Mouse (Mus musculus) cerebellum, adult 9-11 months (tissue): ENCODE measurements around the gene Usp48.
"Not testable (repeated sequence)": the region's sequence is repeated elsewhere in the genome, so short reads cannot be mapped to it uniquely, and the experiment has no call there.

ENCODE experiments used
- DNase-seq: peaks from one replicate; pipeline ENCODE4 v3.0.0; 2022

The Usp48 gene

DNA sequence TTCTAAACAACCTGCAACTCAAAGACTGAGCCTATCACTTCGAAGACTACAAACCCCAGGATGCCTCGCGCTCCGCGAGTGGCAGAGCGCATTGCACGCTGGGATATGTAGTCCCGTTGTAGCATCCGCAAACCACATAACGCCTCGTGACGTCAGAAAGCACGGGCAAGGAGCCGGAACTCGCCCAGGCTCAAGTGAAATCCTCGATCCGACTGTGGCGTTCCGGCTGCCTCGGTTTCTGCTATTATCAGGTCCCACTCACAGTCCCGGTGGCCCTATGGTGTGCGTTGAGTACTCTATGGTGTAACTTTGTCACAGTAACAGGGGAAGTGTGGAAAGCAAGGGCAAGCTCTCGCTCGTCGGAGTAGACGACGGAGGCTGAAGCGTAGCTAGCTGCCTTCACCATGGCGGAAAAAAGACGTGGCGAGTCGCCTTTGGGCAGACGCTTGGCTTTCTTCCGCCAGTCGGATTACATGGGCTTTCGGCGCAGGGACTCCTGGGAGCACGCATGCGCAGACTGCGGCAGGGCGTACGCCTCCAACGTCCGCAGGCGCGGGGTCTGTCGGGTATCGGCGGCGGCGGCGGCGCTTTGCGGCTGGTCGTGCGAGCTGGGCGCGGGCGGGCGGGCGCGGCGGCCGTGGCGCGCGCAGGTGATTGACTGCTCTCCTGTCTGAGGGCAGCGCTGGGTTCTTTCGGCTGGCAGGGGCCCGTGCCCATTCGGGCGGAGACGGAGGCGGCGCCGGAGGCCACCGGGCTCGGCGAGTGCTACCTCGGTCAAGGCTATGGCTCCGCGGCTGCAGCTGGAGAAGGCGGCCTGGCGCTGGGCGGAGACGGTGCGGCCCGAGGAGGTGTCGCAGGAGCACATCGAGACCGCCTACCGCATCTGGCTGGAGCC lies at the start of gene Usp48:
Usp48 (plus strand) TSS at position 155 of the 895 bp plus-strand sequence.
- peak; percentile 99 for DNase-seq

DNA sequence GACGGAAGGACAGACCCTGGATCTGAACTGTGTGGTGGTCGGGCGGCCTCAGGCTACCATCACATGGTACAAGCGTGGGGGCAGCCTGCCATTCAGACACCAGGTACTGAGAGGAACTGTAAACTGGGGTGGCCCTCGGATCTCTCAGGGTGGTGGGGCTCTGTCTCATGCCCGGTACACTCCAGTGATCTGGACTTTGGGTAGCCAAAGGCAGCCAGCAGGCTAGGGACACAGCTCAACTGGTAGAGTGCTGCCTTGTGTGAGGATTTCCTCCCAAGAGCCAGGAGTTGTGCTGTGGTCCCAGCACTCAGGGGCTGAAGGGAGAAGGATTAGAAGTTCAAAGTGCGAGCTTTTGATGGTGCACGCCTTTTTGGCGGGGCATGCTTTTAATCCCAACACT lies 48.0 kb upstream of the Usp48 start:
- no peak for DNase-seq

DNA sequence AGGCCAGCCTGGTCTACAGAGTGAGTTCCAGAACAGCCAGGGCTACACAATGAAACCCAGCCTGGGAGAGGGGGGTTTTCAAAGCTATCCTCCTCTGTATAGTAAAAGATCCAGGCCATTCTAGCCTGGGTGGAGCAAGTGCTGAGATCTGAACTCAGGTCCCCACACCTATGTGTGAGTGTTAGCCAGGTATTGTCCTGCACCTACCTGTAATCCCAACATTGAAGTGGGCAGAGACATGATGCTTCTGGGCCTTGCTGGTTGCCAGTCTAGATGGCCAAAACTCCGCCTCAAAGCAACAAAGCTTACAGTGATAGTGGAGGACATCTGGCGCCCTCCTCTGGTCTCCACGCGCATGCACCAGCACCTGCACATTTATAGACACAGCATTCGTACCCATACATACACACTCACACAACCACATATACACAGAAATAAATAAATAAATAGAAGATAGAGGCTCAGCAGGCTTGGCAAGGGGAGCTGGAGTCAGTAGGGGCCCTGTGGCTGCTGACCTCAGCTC lies 47.5 kb upstream of the Usp48 start:
- DNase-seq = peak; percentile 45

DNA sequence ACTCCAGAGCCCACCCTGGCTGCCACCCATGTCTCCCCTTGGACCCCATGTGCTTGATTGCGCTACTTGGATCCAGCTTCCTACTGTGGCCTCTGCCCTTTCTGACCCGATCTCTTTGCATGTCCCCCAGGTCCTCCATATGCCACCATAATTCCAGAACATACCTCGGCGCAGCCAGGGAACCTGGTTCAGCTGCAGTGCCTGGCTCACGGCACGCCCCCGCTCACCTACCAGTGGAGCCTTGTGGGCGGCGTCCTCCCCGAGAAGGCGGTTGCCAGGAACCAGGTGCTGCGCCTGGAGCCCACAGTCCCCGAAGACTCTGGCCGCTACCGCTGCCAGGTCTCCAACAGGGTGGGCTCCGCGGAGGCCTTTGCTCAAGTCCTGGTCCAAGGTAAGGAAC lies 40.1 kb upstream of the Usp48 start:
- peak; percentile 79 for DNase-seq

DNA sequence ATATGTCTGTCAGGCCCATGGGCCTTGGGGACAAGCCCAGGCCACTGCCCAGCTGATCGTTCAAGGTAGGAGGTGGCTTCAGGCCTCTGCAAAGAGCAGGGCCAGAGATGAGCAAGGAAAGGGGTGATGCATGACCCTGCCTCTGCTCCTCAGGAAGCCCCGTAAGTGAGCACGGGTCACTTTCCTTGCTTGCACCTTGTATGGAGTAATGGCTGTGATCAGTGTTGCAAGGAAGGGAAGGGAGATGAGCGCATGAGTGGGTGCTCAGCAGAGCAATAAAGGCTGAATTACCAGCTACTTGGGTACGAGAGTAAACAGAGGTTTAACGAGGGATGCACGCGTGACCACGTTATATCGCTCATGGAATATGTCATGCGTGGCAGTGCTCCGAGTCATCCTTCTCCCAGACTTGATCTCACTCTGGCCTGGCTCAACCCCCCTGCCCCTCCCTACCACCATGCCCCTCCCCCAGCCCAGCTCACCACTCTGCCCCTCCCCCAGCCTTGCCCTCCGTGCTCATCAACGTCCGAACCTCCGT lies 36.8 kb upstream of the Usp48 start:
- DNase-seq = no peak

DNA sequence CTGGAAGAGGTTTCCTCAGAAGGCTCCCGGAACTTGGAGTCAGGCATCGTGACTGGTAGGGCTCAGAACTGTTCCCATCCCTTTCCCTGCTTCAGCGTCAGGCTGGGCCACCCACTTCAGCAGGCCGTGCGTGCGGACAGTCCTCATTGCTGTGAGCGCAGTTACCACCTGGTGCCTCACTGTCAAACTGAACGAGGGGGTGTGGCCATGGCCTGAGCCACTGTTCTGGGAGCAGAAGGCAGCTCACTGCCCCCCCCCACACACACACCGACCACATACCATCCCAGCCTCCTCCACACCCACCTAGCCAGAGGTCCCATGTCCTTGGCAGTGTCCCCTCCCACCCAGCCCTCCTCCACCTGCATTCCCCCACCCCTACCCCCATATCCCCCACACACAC lies 23.7 kb upstream of the Usp48 start:
- DNase-seq = no peak

DNA sequence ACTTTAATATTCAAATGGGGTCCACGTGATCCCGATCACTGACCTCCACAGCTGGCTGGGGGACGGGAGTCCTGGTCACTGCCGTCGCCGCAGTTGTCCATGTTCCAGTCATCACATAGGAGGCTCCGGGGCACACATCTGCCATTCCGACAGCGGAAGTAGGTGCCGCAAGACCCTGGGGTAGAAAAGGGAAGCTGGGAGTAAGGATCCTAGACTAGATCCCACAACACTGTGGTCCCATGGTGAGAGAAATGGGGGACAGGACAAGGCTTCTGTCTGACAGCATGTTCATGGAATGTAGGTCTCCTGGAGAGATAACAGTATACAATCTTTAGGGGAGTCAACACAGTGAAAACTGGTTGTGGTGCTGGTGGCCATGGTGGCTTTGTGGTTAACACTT lies 19.1 kb upstream of the Usp48 start, which contains the start of gene Ldlrad2:
Ldlrad2 (minus strand) TSS at position 101 of the 400 bp plus-strand sequence.
- no peak for DNase-seq

DNA sequence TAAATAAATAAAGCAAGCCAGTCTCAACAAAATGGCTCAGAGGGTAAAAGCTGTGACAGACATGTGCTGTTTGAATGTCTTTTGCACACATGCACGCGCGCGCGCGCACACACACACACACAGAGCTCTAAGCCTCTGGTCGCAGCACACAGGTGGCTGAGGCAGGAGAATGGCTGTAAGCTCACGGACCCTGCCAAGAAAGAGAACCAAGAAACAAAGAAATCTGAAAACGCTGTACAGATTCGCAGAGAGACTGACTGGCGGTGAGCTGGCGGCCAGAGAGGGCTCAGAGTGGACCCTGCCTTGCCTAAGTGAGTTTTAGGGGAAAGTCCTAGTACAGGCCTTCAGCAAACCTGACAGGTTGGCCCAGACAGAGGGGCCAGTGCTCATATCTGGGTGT lies 16.1 kb upstream of the Usp48 start:
- DNase-seq = no peak

DNA sequence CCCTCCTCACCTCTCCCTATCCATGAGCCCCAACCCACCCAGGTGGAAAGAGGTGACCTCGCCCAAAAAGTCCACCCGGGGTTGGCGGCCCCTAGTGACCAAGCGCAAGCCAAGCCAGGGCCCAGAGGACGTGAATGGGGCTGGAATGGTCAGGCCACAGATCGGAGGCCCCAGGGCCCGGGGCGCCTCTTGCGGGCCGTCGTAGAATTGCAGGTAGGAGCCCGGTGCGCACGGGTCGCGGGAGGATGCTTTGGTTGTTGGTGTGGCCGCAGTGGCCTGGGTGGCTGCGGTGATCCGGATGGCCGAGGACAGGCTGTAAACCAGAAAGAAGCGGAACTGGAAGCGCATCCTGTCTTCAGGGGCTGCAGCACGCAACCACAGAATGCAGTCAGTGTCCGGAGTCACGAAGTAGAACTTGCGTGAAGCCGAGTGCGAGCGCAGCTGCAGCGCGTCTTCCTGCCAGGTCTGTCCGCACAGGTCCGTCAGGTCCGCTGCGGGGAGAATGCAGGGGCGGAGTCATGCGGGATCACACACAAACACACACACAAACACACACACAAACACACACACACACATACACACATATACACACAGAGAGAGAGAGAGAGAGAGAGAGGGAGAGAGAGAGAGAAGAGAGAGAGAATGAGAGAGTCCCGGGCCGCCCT lies 15.2 kb upstream of the Usp48 start:
- DNase-seq = peak; percentile 84

DNA sequence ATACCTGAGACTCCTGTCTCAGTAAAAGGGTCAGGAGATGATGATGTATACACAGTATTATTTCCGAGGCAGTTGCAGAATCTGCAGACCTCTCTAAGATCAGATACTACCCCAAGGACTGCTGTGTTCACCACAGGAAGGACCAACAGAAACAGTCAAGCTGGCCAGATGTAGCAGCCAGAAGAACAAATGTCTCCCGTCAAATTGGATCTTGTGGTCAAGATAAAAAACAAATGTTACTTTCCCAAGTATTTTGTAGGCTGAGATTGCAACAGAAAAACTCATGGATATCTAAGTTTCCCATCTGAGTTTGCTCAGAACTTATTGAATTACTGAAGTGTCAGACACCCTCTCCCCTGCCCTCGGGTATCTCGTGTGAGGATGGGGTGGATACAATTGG lies 13.8 kb upstream of the Usp48 start:
- no peak for DNase-seq

DNA sequence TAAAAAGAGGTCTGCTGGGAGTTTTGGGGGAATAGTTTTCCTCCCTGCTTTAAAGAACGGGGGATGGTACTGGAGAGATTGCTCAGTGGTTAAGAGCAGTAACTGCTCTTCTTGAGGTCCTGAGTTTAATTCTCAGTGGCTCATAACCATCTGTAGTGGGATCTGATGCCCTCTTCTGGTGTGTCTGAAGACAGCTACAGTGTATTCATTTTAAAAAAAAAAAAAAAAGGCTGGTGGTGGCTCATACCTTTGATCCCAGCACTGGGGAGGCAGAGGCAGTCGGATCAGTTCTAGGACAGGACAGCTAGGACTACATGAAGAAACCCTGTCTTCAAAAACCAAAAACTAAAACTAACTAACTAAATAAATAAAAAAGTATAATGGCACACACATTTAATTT lies 13.3 kb upstream of the Usp48 start:
- no peak for DNase-seq

DNA sequence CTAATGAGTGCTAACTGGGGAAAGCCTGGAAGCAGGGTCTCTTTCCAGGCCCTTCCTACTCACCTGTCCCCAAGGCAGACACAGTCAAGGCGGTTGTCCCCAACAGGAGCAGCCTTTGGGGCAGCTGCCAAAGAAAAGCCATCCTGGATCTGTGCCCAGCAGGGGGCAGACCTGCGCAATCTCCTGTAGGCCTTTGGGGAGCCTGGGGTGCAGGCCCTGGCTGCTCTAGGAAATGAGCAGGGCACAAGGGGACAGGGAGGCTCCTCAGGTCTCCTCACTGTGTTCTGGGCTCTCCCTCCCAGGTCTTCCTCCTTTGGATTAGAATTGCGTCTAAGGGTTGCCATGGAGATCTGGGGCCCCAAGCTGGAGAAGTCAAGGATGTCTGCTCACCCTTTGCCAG lies 11.7 kb upstream of the Usp48 start:
- no peak for DNase-seq

DNA sequence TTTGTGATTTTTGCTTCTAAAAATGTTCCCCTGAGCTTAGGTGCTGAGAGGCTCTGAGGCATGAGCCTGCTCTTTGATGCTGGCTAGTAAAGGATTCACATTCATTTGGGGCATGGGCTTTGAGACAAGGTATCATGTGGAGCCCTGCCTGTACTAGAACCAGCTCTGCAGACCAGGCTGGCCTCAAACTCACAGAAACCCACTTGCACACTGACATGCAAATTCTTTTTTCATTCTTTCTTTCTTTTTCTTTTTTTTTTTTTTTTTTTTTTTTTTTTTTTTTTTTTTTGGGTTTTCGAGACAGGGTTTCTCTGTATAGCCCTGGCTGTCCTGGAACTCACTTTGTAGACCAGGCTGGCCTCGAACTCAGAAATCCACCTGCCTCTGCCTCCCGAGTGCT lies 4.5 kb upstream of the Usp48 start:
- DNase-seq = not testable (repeated sequence)

DNA sequence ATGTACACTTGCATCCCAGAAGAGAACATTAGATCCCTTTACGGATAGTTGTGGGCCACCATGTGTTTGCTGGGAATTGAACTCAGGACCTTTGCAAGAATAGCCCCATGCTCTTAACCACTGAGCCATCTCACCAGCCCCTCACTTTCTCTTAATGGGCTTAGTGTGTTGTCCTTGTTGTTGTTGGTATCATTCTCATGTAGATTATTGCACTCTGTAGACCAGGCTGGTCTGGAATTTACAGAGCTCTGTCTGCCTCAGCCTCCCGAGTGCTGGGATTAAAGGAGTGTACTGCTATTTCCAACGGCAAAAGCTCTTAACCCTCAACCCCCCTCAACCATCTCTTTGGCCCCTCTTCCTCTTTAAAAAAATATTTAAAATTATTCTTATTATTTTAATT lies 4.0 kb upstream of the Usp48 start:
- no peak for DNase-seq

DNA sequence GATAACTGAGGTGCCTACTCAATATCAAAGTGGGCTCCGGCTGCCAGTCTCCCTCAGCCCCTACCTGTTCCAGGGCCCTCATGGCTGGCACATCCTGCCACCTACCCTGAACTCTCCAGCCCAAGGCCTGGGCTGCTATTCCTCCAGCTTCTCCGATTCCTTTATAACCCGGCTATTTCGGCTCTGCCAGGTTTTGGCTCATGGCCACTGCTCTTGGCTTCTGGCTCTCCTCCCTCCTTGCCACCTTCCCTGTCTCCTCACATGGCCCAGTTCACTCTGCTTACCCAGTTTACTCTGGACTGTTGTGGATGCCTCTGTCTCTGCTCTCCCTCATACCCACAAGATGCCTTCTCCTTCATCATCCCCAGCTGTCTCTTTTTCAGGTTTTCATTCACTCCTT lies 2.6 kb upstream of the Usp48 start:
- peak; percentile 45 for DNase-seq

DNA sequence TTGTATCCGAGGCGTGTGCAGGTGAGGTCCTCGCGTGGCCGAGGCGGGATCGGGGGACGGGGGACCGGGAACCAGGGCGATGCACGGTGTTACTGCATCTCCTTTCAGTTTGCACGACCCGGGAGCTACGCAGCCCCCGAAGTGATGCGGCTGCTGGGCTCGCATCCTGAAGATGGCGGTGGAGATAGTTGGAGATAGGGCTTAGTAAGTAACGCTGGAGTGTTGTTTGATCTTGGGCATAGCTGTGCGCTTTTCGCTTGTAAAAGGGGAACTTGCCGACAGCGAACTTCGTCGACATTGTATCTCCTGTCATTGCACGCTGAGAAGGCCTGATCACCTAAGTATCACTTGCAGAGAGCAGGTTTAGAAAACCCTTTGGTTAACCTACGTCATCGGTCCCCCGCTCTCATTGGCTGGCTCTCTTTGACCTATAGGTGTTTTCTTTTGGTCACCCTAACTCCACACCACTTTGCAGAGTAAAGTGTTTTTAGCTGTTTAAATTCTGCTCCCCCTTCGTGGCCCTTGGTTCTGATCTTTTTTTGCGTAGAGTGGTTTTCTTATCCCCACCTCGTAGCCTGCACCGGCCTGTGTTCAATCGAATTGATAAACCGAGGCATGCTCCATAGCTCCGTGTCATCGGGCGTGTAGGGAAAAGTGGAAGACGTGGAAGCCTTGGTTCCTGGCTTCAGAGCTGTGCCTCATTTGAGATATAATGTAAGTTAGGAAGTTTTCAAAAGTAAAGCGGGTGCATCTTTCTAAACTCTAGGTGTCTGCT lies 1.1 kb downstream of the Usp48 start:
- DNase-seq = no peak

DNA sequence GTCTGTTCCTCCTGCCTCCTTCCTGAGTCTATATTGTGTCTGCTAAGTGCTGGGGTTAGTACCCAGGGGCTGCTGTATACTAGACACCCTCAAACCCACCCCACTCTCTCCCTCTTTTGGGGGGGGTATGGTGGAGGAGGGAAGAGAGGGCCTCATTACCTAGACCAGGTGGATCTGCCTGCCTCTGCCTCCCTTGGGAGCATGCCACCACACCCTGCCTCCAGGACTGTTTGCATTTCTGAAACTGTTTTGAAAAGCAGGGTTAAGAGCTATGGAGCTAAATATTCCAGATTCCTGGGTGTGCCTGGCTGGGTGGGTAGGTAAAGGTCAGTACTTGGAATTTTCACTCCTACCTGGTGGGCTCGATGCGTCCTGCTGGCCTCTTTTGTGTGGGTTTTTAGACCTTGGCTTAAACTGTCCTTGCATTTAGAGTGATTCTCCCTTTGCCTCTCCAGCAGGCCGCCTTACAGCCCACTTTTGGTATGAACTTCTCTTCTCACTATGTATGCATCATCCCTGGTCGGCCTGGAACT lies 3.6 kb downstream of the Usp48 start:
- DNase-seq = no peak

DNA sequence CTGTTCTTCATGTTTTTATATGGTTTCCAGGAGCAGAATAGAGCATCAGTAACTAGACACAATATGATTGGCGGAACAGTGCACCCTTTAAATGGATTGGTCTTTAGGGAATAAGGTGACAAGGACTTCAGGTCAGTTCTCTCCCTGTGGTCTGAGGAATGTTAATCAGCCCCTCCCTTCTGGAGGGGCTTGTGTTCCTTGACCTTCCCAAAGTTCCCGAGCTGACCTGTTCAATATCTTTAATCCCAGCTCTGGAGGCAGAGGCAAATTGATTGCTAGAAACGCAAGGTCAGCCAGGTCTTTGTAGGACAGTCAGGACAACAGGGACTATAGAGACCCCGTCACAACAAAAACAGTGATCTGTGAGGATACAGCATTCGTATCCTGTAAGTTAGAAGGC lies 5.0 kb downstream of the Usp48 start:
- DNase-seq = no peak

DNA sequence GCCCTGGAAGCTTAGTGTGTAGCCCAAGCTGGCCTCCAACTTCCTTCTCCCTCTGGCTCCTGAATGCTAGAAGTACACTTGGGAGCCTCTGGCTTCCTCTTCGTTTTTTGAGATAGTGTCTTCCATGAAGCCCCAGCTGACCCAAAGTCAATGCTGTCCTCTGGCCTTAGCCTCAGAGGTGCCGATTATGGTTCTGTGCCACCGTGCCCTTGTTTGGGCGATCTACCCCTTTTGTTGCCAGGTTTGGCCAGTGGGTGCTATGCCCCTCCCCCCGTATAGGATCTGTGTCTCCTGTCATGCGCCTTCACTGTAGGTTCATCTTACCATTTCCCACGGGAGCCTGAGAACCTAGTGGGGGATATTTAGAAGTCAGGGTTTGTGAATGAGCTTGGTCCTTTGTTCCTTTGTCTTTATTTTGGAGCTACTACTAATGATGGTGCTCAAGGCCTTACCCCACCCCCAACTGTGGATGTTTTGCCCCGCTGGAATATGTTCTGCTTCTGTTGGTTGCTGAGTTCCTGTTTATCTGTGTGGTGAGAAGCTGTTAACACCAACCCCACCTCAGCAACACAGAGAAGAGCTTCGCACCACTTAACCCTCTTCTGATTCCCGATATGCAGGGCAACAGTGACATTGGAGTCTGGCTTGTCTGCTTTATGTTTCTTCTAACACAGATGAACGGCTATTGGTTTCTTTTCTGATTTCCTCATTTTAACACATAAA lies 10.1 kb downstream of the Usp48 start:
- DNase-seq = no peak

DNA sequence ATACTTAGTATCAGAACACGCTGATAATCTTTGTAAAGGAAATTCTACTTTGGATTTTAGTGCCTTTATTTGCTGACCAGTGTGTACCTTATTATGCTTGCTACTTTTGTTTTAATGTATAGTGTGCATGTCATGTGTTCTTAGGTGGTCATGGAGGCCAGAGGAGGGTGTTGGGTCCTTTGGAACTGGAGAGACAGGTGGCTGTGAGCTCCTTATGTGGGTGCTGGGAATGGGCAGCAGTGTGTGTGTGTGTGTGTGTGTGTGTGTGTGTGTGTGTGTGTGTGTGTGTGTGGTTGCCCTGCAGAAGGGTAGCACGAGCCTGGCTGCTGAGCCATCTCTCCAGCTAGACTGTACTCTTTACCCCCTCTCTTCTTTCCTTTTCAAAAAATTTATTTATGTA lies 13.5 kb downstream of the Usp48 start:
- no peak for DNase-seq

DNA sequence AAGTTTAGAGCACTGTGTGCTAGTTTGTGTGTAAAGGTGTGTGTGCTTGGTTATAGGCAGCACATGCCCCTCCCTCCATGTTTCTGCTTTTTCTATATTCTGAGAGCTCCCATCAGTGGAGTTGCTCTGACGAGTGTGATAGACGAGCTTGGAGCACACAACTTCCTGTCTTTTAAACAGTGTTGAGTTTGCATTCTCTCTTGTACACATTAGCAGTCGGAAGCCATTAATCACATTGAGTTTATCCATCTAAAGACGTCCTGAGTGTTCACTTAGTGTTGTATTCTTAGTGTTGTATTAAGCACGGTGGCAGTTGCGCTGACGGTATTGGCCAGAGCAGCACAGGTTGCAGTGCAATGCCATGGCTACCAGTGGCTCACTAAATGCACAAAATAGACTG lies 15.7 kb downstream of the Usp48 start:
- DNase-seq = no peak

DNA sequence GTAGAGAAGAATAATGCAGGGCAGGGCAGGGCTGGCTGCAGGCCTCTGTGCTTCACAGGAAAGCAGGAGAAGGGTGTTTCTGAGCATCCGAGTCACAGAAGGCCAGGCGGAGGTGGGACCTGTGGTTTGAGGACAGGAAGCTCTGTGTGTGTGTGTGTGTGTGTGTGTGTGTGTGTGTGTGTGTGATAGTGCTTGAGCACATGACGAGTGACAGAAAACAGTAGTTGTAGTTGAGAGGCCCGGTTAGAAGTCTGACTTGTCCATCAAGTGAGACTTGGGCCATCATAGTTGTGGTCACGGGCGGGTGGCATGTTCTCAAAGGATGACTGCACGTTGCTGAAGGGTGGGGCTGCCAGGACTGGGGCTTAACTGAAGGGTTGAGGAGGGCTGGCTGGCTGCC lies 16.1 kb downstream of the Usp48 start:
- no peak for DNase-seq
